Mouse (Mus musculus) thymus, adult 2 months (tissue): ENCODE measurements around the gene Exoc6b.

Experiments used
- CTCF ChIP-seq: fragments of 200-500 bp; IDR thresholded peaks from 2 replicates; pipeline ENCODE4 v1.5.1; 2012; ENCODE audit warnings: mild to moderate bottlenecking, control low read depth, low read length, moderate library complexity, borderline replicate concordance; ENCODE audit not compliant: control insufficient read depth, poor library complexity, insufficient read depth; ENCODE audit errors: extremely low read depth
- POLR2A ChIP-seq: fragments of 200-500 bp; IDR thresholded peaks from 2 replicates; pipeline ENCODE4 v1.6.1; 2012; ENCODE audit warnings: mild to moderate bottlenecking, low read length, control low read depth, moderate library complexity; ENCODE audit not compliant: control insufficient read depth, poor library complexity, insufficient read depth; ENCODE audit errors: extremely low read depth

GRCm38 (mm10) chr6:84631588-84631987, 437.7 kb downstream of the Exoc6b start:
- no peak for TF ChIP-seq POLR2A
- TF ChIP-seq CTCF = no peak
